Mouse (Mus musculus): ENCODE results near the gene Mtch2. TPM values are rescaled to one million over a fixed set of nuclear protein-coding genes. Genes with fewer than 3 reads are reported as not detected.
A peak's percentile ranks its signal among the peaks of the same experiment; 100 is the strongest.
"Not testable (repeated sequence)": the region's sequence is repeated elsewhere in the genome, so short reads cannot be mapped to it uniquely, and the experiment has no call there.

Mtch2 gene
- polyA plus RNA-seq, 1 experiment from 2014 or later = 183 TPM

GRCm38 (mm10) chr2:90889550-90890548, 42.9 kb downstream of the Mtch2 start:
- peak overlapping the region; percentile 59 for H3K4me3 ChIP-seq
- H3K9ac ChIP-seq = peak overlapping the region; percentile 61
- H3K4me2 ChIP-seq = peak overlapping the region; percentile 75
- 1% methylated on average over 132 of the region's 133 CpGs for WGBS
- H3K27me3 ChIP-seq = peaks cover 42% of the 10 kb centered on the region
- peak; percentile 62; the same call in 1 of the 2 replicates for ATAC-seq (ENCODE audit: insufficient number of reproducible peaks, low FRiP score, low TSS enrichment, low read depth)
- peaks cover 21% of the 10 kb centered on the region for H3K36me3 ChIP-seq
- H3K9me3 ChIP-seq = no peaks in the 10 kb centered on the region
- H3K27ac ChIP-seq = peak overlapping the region; percentile 74
- H3K4me1 ChIP-seq = peaks cover 32% of the 10 kb centered on the region

GRCm38 (mm10) chr2:90893673-90894298, 46.8 kb downstream of the Mtch2 start:
- Histone ChIP-seq H3K27ac (no peak overlapping the region), H3K9ac (no peak overlapping the region), H3K4me2 (no peak overlapping the region), H3K4me3 (no peak overlapping the region), H3K27me3 (0 out of 2 replicates have a peak, but pooled peaks cover 5% of the 10 kb centered on the region), H3K9me3 (no peaks in the 10 kb centered on the region), H3K36me3 (peaks cover 59% of the 10 kb centered on the region), H3K4me1 (peaks cover 15% of the 10 kb centered on the region)
- WGBS = 88% methylated on average over 6 of the region's 6 CpGs
- ATAC-seq (ENCODE audit: insufficient number of reproducible peaks, low FRiP score, low TSS enrichment, low read depth) = no peak

GRCm38 (mm10) chr2:90894299-90894677, 47.3 kb downstream of the Mtch2 start:
- H3K27me3 ChIP-seq; ATAC-seq (ENCODE audit: insufficient number of reproducible peaks, low FRiP score, low TSS enrichment, low read depth); H3K4me2 ChIP-seq; H3K4me3 ChIP-seq; H3K27ac ChIP-seq; H3K9ac ChIP-seq; H3K9me3 ChIP-seq: not testable (repeated sequence)
- Histone ChIP-seq H3K4me1 (peaks cover 12% of the 10 kb centered on the region), H3K36me3 (peaks cover 64% of the 10 kb centered on the region)
- 92% methylated on average over 3 of the region's 3 CpGs for WGBS

- H3K9me3 ChIP-seq = no peaks in the 10 kb centered on the region
- H3K9ac ChIP-seq = no peak overlapping the region
- no peak overlapping the region; the same call in 1 of the 2 replicates for H3K27ac ChIP-seq
- peaks cover 22% of the 10 kb centered on the region for H3K4me1 ChIP-seq
- peak overlapping the region; percentile 72 for H3K4me3 ChIP-seq
- no peak for ATAC-seq (ENCODE audit: insufficient number of reproducible peaks, low FRiP score, low TSS enrichment, low read depth)
- H3K36me3 ChIP-seq = peaks cover 40% of the 10 kb centered on the region
- peak overlapping the region; percentile 62 for H3K4me2 ChIP-seq
- 88% methylated on average over 2 of the region's 2 CpGs for WGBS
- no peaks in the 10 kb centered on the region for H3K27me3 ChIP-seq
These were observed 56.4 kb downstream of the Mtch2 start for GRCm38 (mm10) chr2:90903398-90903797.

GRCm38 (mm10) chr2:90904076-90904855, 57.3 kb downstream of the Mtch2 start, which contains the start of the genes Kbtbd4 and Ndufs3:
Gene Kbtbd4 (plus strand): TSS chr2:90904740.
Gene Ndufs3 (minus strand): TSS chr2:90904827.
- peak within 1 kb of the TSS; percentile 62 for H3K4me2 ChIP-seq
- ATAC-seq (ENCODE audit: insufficient number of reproducible peaks, low FRiP score, low TSS enrichment, low read depth) = peak; percentile 89
- H3K9ac ChIP-seq = peak within 1 kb of the TSS; percentile 73
- H3K4me1 ChIP-seq = peaks cover 22% of the 10 kb centered on the region
- H3K36me3 ChIP-seq = peaks cover 40% of the 10 kb centered on the region
- no peaks in the 10 kb centered on the region for H3K27me3 ChIP-seq
- WGBS = under 1% methylated on average over 43 of the region's 43 CpGs
- no peaks in the 10 kb centered on the region for H3K9me3 ChIP-seq
- peak within 1 kb of the TSS; percentile 89 for H3K27ac ChIP-seq
- peak within 1 kb of the TSS; percentile 72 for H3K4me3 ChIP-seq

GRCm38 (mm10) chr2:90904856-90905224, 57.9 kb downstream of the Mtch2 start:
- Histone ChIP-seq H3K27me3 (no peaks in the 10 kb centered on the region), H3K9ac (peak overlapping the region; percentile 73), H3K4me1 (peaks cover 22% of the 10 kb centered on the region), H3K9me3 (no peaks in the 10 kb centered on the region), H3K4me3 (peak overlapping the region; percentile 72), H3K36me3 (peaks cover 42% of the 10 kb centered on the region), H3K27ac (peak overlapping the region; percentile 89), H3K4me2 (peak overlapping the region; percentile 62)
- peak; percentile 60; the same call in 1 of the 2 replicates for ATAC-seq (ENCODE audit: insufficient number of reproducible peaks, low FRiP score, low TSS enrichment, low read depth)
- 0% methylated on average over 21 of the region's 21 CpGs for WGBS

- no peaks in the 10 kb centered on the region for H3K27me3 ChIP-seq
- H3K27ac ChIP-seq = no peak overlapping the region
- no peak overlapping the region for H3K4me2 ChIP-seq
- no peak overlapping the region for H3K9ac ChIP-seq
- ATAC-seq (ENCODE audit: insufficient number of reproducible peaks, low FRiP score, low TSS enrichment, low read depth) = no peak
- WGBS = 95% methylated on average over 2 of the region's 2 CpGs
- peaks cover 50% of the 10 kb centered on the region for H3K36me3 ChIP-seq
- no peaks in the 10 kb centered on the region for H3K9me3 ChIP-seq
- H3K4me3 ChIP-seq = no peak overlapping the region
- peaks cover 22% of the 10 kb centered on the region for H3K4me1 ChIP-seq
These were observed 59.8 kb downstream of the Mtch2 start for GRCm38 (mm10) chr2:90906721-90907120.

- Histone ChIP-seq H3K4me1 (peaks cover 12% of the 10 kb centered on the region), H3K27me3 (no peaks in the 10 kb centered on the region), H3K27ac (no peak overlapping the region), H3K4me2 (no peak overlapping the region), H3K9ac (no peak overlapping the region), H3K4me3 (no peak overlapping the region), H3K36me3 (peaks cover 63% of the 10 kb centered on the region), H3K9me3 (no peaks in the 10 kb centered on the region)
- no peak for ATAC-seq (ENCODE audit: insufficient number of reproducible peaks, low FRiP score, low TSS enrichment, low read depth)
- 90% methylated on average over 1 of the region's 1 CpGs for WGBS
These were observed 63.9 kb downstream of the Mtch2 start for GRCm38 (mm10) chr2:90910861-90911260.

GRCm38 (mm10) chr2:90911668-90912067, 64.7 kb downstream of the Mtch2 start:
- no peak for ATAC-seq (ENCODE audit: insufficient number of reproducible peaks, low FRiP score, low TSS enrichment, low read depth)
- Histone ChIP-seq H3K27me3 (no peaks in the 10 kb centered on the region), H3K9ac (no peak overlapping the region), H3K9me3 (no peaks in the 10 kb centered on the region), H3K27ac (no peak overlapping the region), H3K36me3 (peaks cover 60% of the 10 kb centered on the region), H3K4me2 (no peak overlapping the region), H3K4me1 (peaks cover 17% of the 10 kb centered on the region), H3K4me3 (no peak overlapping the region)
- 71% methylated on average over 1 of the region's 1 CpGs for WGBS

GRCm38 (mm10) chr2:90913671-90914070, 66.7 kb downstream of the Mtch2 start:
- H3K36me3 ChIP-seq = peaks cover 47% of the 10 kb centered on the region
- no peaks in the 10 kb centered on the region for H3K9me3 ChIP-seq
- no peak overlapping the region for H3K9ac ChIP-seq
- 73% methylated on average over 2 of the region's 2 CpGs for WGBS
- no peak for ATAC-seq (ENCODE audit: insufficient number of reproducible peaks, low FRiP score, low TSS enrichment, low read depth)
- H3K4me1 ChIP-seq = peaks cover 20% of the 10 kb centered on the region
- no peak overlapping the region for H3K4me2 ChIP-seq
- H3K27ac ChIP-seq = no peak overlapping the region
- H3K4me3 ChIP-seq = no peak overlapping the region
- no peaks in the 10 kb centered on the region for H3K27me3 ChIP-seq

GRCm38 (mm10) chr2:90915516-90915915, 68.6 kb downstream of the Mtch2 start:
- no peak overlapping the region for H3K4me3 ChIP-seq
- no peak for ATAC-seq (ENCODE audit: insufficient number of reproducible peaks, low FRiP score, low TSS enrichment, low read depth)
- H3K36me3 ChIP-seq = peaks cover 31% of the 10 kb centered on the region
- H3K27ac ChIP-seq = no peak overlapping the region
- H3K9ac ChIP-seq = no peak overlapping the region
- 89% methylated on average over 1 of the region's 1 CpGs for WGBS
- H3K4me1 ChIP-seq = peaks cover 20% of the 10 kb centered on the region
- H3K27me3 ChIP-seq = no peaks in the 10 kb centered on the region
- H3K9me3 ChIP-seq = no peaks in the 10 kb centered on the region
- H3K4me2 ChIP-seq = no peak overlapping the region
